Mouse (Mus musculus) limb, embryonic 10.5 days (tissue): ENCODE results near the gene Tnik. TPM values are rescaled to one million over a fixed set of nuclear protein-coding genes. Genes with fewer than 3 reads are reported as not detected.

ENCODE experiments used
- DNase-seq: peaks from one replicate; pipeline ENCODE4 v3.0.0-alpha.2; 2017; ENCODE audit warnings: low spot score
- H3K27ac ChIP-seq: fragments of 300-500 bp; sonication (generic); 2 replicates; pipeline ENCODE4 v1.5.1; 2016; ENCODE audit warnings: mild to moderate bottlenecking
- H3K27me3 ChIP-seq: fragments of 300-500 bp; sonication (generic); 2 replicates; pipeline ENCODE4 v1.6.1; 2016; ENCODE audit warnings: low read depth, mild to moderate bottlenecking; ENCODE audit not compliant: poor library complexity, severe bottlenecking
- H3K36me3 ChIP-seq: fragments of 300-500 bp; sonication (generic); 2 replicates; pipeline ENCODE4 v1.6.1; 2016; ENCODE audit warnings: mild to moderate bottlenecking, moderate library complexity
- H3K4me1 ChIP-seq: fragments of 300-500 bp; sonication (generic); 2 replicates; pipeline ENCODE4 v1.6.1; 2016
- H3K4me3 ChIP-seq: fragments of 300-500 bp; sonication (generic); 2 replicates; pipeline ENCODE4 v1.5.1; 2016; ENCODE audit warnings: mild to moderate bottlenecking, moderate library complexity
- H3K9me3 ChIP-seq: fragments of 300-500 bp; sonication (generic); replicated peaks from 2 replicates; pipeline ENCODE4 v1.6.1; 2016; ENCODE audit warnings: mild to moderate bottlenecking
- WGBS: fragments of 180-500 bp; shearing (Covaris S2); methylation state at CpG from one replicate; pipeline ENCODE4 v1.1.7; 2016; 5-methylcytosine and 5-hydroxymethylcytosine counted together
- polyA plus RNA-seq: library from polyadenylated mRNA; unstranded; fragments of >200 nt; fragmentation: Nextera tagmentation; extraction: Ambion mirVana; gene quantifications from 2 replicates; pipeline ENCODE4 v1.2.1, GENCODE M21; 2016

Tnik gene
- polyA plus RNA-seq, 1 experiment from 2014 or later = 1.9 TPM

GRCm38 (mm10) chr3:28487418-28487817, 224.4 kb downstream of the Tnik start:
- WGBS = 85% methylated on average over 9 of the region's 9 CpGs

GRCm38 (mm10) chr3:28491085-28492041, 228.3 kb downstream of the Tnik start:
- no peak overlapping the region for H3K27ac ChIP-seq
- H3K4me3 ChIP-seq = no peak overlapping the region
- H3K4me1 ChIP-seq = no peaks in the 10 kb centered on the region
- H3K27me3 ChIP-seq = no peaks in the 10 kb centered on the region
- no peak for DNase-seq
- no peaks in the 10 kb centered on the region for H3K36me3 ChIP-seq
- H3K9me3 ChIP-seq = no peaks in the 10 kb centered on the region; the same call in 1 of the 2 replicates
- WGBS = 74% methylated on average over 11 of the region's 11 CpGs

More at GRCm38 (mm10) chr3:28487418-28487817, 224.4 kb downstream of the Tnik start:
- Histone ChIP-seq H3K36me3 (no peaks in the 10 kb centered on the region), H3K9me3 (no peaks in the 10 kb centered on the region; the same call in 1 of the 2 replicates), H3K27me3 (no peaks in the 10 kb centered on the region), H3K27ac (no peak overlapping the region), H3K4me1 (peaks cover 4% of the 10 kb centered on the region; the same call in 1 of the 2 replicates), H3K4me3 (no peak overlapping the region)
- DNase-seq = no peak

GRCm38 (mm10) chr3:28496806-28497502, 233.9 kb downstream of the Tnik start:
- Histone ChIP-seq H3K9me3 (no peaks in the 10 kb centered on the region), H3K4me1 (no peaks in the 10 kb centered on the region), H3K36me3 (no peaks in the 10 kb centered on the region), H3K27ac (no peak overlapping the region), H3K27me3 (no peaks in the 10 kb centered on the region), H3K4me3 (no peak overlapping the region)
- WGBS = 82% methylated on average over 3 of the region's 3 CpGs
- no peak for DNase-seq

GRCm38 (mm10) chr3:28497503-28497857, 234.5 kb downstream of the Tnik start:
- H3K4me3 ChIP-seq = no peak overlapping the region
- WGBS = 97% methylated on average over 3 of the region's 3 CpGs
- H3K9me3 ChIP-seq = no peaks in the 10 kb centered on the region

GRCm38 (mm10) chr3:28502697-28503096, 239.7 kb downstream of the Tnik start:
- Histone ChIP-seq H3K4me3 (no peak overlapping the region), H3K27ac (no peak overlapping the region), H3K9me3 (no peaks in the 10 kb centered on the region), H3K27me3 (no peaks in the 10 kb centered on the region), H3K36me3 (no peaks in the 10 kb centered on the region), H3K4me1 (0 out of 2 replicates have a peak, but pooled peaks cover 3% of the 10 kb centered on the region)
- WGBS = 89% methylated on average over 3 of the region's 3 CpGs
- DNase-seq = no peak

More at GRCm38 (mm10) chr3:28497503-28497857, 234.5 kb downstream of the Tnik start:
- Histone ChIP-seq H3K27ac (no peak overlapping the region), H3K27me3 (no peaks in the 10 kb centered on the region), H3K36me3 (no peaks in the 10 kb centered on the region), H3K4me1 (no peaks in the 10 kb centered on the region)
- DNase-seq = no peak

- Histone ChIP-seq H3K4me3 (no peak overlapping the region), H3K9me3 (no peaks in the 10 kb centered on the region), H3K36me3 (no peaks in the 10 kb centered on the region), H3K4me1 (0 out of 2 replicates have a peak, but pooled peaks cover 3% of the 10 kb centered on the region), H3K27ac (no peak overlapping the region), H3K27me3 (no peaks in the 10 kb centered on the region)
- 94% methylated on average over 6 of the region's 6 CpGs for WGBS
- no peak for DNase-seq
Measured at GRCm38 (mm10) chr3:28509337-28509935, 246.4 kb downstream of the Tnik start.

GRCm38 (mm10) chr3:28523004-28523482, 260.0 kb downstream of the Tnik start:
- no peak overlapping the region for H3K4me3 ChIP-seq
- 62% methylated on average over 6 of the region's 6 CpGs for WGBS
- no peak for DNase-seq
- no peaks in the 10 kb centered on the region for H3K36me3 ChIP-seq
- H3K27ac ChIP-seq = no peak overlapping the region
- H3K9me3 ChIP-seq = no peaks in the 10 kb centered on the region
- H3K4me1 ChIP-seq = no peaks in the 10 kb centered on the region
- no peaks in the 10 kb centered on the region for H3K27me3 ChIP-seq

- WGBS = 43% methylated on average over 4 of the region's 4 CpGs
- DNase-seq = no peak
- no peaks in the 10 kb centered on the region for H3K27me3 ChIP-seq
Measured at GRCm38 (mm10) chr3:28523541-28524165, 260.6 kb downstream of the Tnik start.

GRCm38 (mm10) chr3:28524562-28524961, 261.5 kb downstream of the Tnik start:
- H3K9me3 ChIP-seq = no peaks in the 10 kb centered on the region
- no peak overlapping the region for H3K4me3 ChIP-seq
- no peaks in the 10 kb centered on the region for H3K4me1 ChIP-seq
- no peaks in the 10 kb centered on the region for H3K27me3 ChIP-seq
- no peaks in the 10 kb centered on the region for H3K36me3 ChIP-seq
- H3K27ac ChIP-seq = no peak overlapping the region
- DNase-seq = no peak
- WGBS = 88% methylated on average over 3 of the region's 3 CpGs

More at GRCm38 (mm10) chr3:28523541-28524165, 260.6 kb downstream of the Tnik start:
- H3K27ac ChIP-seq = no peak overlapping the region
- no peaks in the 10 kb centered on the region for H3K36me3 ChIP-seq
- H3K4me1 ChIP-seq = no peaks in the 10 kb centered on the region
- H3K9me3 ChIP-seq = no peaks in the 10 kb centered on the region
- no peak overlapping the region for H3K4me3 ChIP-seq

GRCm38 (mm10) chr3:28526671-28527070, 263.7 kb downstream of the Tnik start:
- Histone ChIP-seq H3K27me3 (no peaks in the 10 kb centered on the region), H3K4me3 (no peak overlapping the region), H3K4me1 (peaks cover 6% of the 10 kb centered on the region; the same call in 1 of the 2 replicates), H3K9me3 (no peaks in the 10 kb centered on the region), H3K36me3 (no peaks in the 10 kb centered on the region), H3K27ac (no peak overlapping the region)
- no peak for DNase-seq
- WGBS = 74% methylated on average over 2 of the region's 2 CpGs

- H3K27ac ChIP-seq = no peak overlapping the region
- no peak for DNase-seq
- no peaks in the 10 kb centered on the region for H3K9me3 ChIP-seq
- peaks cover 8% of the 10 kb centered on the region; the same call in 1 of the 2 replicates for H3K4me1 ChIP-seq
- H3K4me3 ChIP-seq = no peak overlapping the region
- 94% methylated on average over 4 of the region's 4 CpGs for WGBS
- no peaks in the 10 kb centered on the region for H3K27me3 ChIP-seq
- no peaks in the 10 kb centered on the region for H3K36me3 ChIP-seq
Measured at GRCm38 (mm10) chr3:28527231-28527630, 264.2 kb downstream of the Tnik start.

GRCm38 (mm10) chr3:28529548-28529947, 266.5 kb downstream of the Tnik start:
- no peaks in the 10 kb centered on the region for H3K9me3 ChIP-seq
- no peaks in the 10 kb centered on the region for H3K27me3 ChIP-seq
- H3K4me1 ChIP-seq = peaks cover 8% of the 10 kb centered on the region; the same call in 1 of the 2 replicates
- no peak overlapping the region for H3K27ac ChIP-seq
- DNase-seq = no peak
- no peaks in the 10 kb centered on the region for H3K36me3 ChIP-seq
- 93% methylated on average over 4 of the region's 4 CpGs for WGBS
- H3K4me3 ChIP-seq = no peak overlapping the region
